Mouse (Mus musculus): Measurements from ENCODE around the gene Mal. TPM values are rescaled to one million over a fixed set of nuclear protein-coding genes. Genes with fewer than 3 reads are reported as not detected.
A peak's percentile ranks its signal among the peaks of the same experiment; 100 is the strongest.
"Not testable (repeated sequence)": the region's sequence is repeated elsewhere in the genome, so short reads cannot be mapped to it uniquely, and the experiment has no call there.

Mal gene
- polyA plus RNA-seq, 1 experiment = 0.55 TPM

DNA sequence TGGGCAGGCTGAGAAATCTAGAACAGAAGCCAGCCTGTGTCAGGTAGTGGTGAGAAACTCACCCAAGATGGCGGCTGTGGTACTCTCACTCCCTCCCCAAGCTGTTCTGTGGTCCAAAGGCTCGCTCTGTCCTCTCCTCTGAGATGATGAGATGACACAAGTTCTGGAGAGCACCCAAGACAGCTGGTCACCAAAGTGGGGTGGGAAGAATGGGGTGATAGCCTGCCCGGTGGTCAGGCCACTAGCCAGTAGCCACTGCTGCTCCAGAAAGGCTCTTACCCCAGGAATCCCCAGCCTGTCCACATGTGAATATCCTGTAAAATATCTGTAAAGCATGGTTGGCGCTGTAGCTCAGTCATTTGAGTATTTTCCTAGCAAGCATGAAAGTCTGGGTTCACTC lies 44.2 kb downstream of the Mal start:
- H3K4me3 ChIP-seq (replicated peaks; ENCODE audit: control insufficient read depth, low read depth, low read length) = no peak overlapping the region
- no peak for TF ChIP-seq CTCF (IDR thresholded peaks at IDR 0.05; ENCODE audit: control insufficient read depth, insufficient read depth, low read length)
- no peak for TF ChIP-seq POLR2A (IDR thresholded peaks at IDR 0.05; ENCODE audit: borderline replicate concordance, control insufficient read depth, low read depth, low read length)
- H3K4me1 ChIP-seq (ENCODE audit: control insufficient read depth, insufficient read depth, low read length) = no peaks in the 10 kb centered on the region
- no peak overlapping the region for H3K27ac ChIP-seq (ENCODE audit: control insufficient read depth, insufficient read depth, low read depth, low read length, poor library complexity)
- 86% methylated on average over 4 of the region's 4 CpGs for WGBS

DNA sequence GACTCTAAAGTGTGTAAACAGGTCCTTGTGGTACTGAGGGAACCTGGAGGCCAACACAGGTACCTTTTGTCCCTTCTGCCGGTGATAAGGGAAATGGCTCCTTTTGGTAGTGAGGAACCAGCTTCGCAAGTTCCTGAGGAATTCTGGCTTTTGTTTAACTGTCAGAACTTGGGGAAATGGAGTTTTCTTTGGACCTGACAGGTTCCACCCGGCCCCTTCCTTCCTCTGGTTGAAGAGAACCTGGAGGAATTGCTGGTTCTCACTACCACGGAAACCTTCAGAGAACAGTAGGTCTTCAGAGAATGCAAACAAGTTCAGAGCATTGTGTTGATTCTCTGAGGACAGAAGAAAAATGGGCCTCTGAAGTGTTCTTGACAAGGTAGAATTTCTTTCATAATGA lies 45.1 kb downstream of the Mal start:
- Histone ChIP-seq H3K4me3 (replicated peaks; ENCODE audit: control insufficient read depth, low read depth, low read length) (no peak overlapping the region), H3K4me1 (ENCODE audit: control insufficient read depth, insufficient read depth, low read length) (no peaks in the 10 kb centered on the region), H3K27ac (ENCODE audit: control insufficient read depth, insufficient read depth, low read depth, low read length, poor library complexity) (no peak overlapping the region)
- WGBS = 45% methylated on average over 4 of the region's 4 CpGs
- TF ChIP-seq CTCF (IDR thresholded peaks at IDR 0.05; ENCODE audit: control insufficient read depth, insufficient read depth, low read length) (no peak), POLR2A (IDR thresholded peaks at IDR 0.05; ENCODE audit: borderline replicate concordance, control insufficient read depth, low read depth, low read length) (no peak)

DNA sequence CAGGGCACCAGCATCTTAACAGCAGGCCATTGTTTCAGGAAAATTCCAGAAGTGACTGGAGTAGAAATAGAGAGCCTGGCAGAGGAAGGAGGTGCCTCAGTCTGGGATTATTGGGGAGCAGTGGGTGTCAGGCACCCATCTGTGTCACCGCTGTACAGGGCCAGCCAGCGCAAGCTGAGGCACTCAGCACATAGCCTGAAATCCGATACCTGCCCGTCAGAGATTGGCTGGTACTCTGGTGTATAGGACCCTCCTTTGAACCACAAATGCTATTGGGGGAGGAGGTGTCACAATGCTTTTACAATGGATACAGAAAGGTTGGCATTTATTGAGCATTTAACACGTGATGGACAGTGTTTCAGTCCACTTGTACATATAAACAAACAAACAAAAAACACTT lies 47.5 kb downstream of the Mal start:
- WGBS = 57% methylated on average over 5 of the region's 5 CpGs
- no peak for TF ChIP-seq POLR2A (IDR thresholded peaks at IDR 0.05; ENCODE audit: borderline replicate concordance, control insufficient read depth, low read depth, low read length)
- no peak for TF ChIP-seq CTCF (IDR thresholded peaks at IDR 0.05; ENCODE audit: control insufficient read depth, insufficient read depth, low read length)
- no peak overlapping the region for H3K27ac ChIP-seq (ENCODE audit: control insufficient read depth, insufficient read depth, low read depth, low read length, poor library complexity)
- no peak overlapping the region for H3K4me3 ChIP-seq (replicated peaks; ENCODE audit: control insufficient read depth, low read depth, low read length)
- no peaks in the 10 kb centered on the region for H3K4me1 ChIP-seq (ENCODE audit: control insufficient read depth, insufficient read depth, low read length)

DNA sequence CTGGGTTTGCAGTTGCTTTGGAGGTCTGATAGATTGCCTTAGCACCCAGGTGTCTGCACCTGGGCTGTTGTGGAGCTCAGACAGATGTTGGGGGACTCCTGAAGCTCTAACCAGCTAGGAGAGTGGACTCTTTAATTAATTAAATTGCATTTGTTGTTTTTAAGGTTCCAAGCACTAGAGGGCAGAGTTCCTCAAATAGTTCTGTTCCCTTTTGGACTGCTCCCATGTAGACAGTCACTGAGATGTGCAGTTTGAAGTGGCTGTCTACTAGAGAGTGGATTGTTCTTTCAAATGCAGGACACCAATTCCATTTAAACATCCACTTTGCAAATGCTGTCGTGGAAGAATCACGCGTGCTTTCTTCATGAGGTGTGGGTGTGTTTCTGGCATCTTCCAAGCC lies 48.3 kb downstream of the Mal start:
- Histone ChIP-seq H3K4me3 (replicated peaks; ENCODE audit: control insufficient read depth, low read depth, low read length) (no peak overlapping the region), H3K27ac (ENCODE audit: control insufficient read depth, insufficient read depth, low read depth, low read length, poor library complexity) (no peak overlapping the region), H3K4me1 (ENCODE audit: control insufficient read depth, insufficient read depth, low read length) (no peaks in the 10 kb centered on the region)
- WGBS = 45% methylated on average over 3 of the region's 3 CpGs
- TF ChIP-seq CTCF (IDR thresholded peaks at IDR 0.05; ENCODE audit: control insufficient read depth, insufficient read depth, low read length) (no peak), POLR2A (IDR thresholded peaks at IDR 0.05; ENCODE audit: borderline replicate concordance, control insufficient read depth, low read depth, low read length) (no peak)

DNA sequence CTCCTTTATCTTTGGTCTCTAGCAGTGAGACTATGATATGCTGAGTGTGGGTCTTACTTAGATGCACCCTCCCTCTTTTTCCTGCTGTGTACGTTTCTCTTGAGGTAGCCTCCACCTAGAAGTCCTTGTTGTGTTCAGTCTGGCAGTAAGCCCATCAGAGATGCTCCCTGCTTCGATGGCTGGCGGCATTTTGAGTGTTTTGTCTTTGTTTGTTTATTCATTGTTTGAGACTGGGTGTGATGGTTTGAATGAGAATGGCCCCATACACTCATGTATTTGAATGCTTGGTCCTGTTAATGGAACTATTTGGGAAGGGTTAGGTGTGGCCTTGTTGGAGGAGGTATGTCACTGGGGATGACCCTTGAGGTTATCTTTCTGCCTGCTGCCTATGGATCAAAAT lies 51.3 kb downstream of the Mal start:
- no peak overlapping the region for H3K27ac ChIP-seq (ENCODE audit: control insufficient read depth, insufficient read depth, low read depth, low read length, poor library complexity)
- H3K4me1 ChIP-seq (ENCODE audit: control insufficient read depth, insufficient read depth, low read length) = no peaks in the 10 kb centered on the region
- WGBS = 80% methylated on average over 3 of the region's 3 CpGs
- no peak overlapping the region for H3K4me3 ChIP-seq (replicated peaks; ENCODE audit: control insufficient read depth, low read depth, low read length)
- TF ChIP-seq POLR2A (IDR thresholded peaks at IDR 0.05; ENCODE audit: borderline replicate concordance, control insufficient read depth, low read depth, low read length) = no peak
- TF ChIP-seq CTCF (IDR thresholded peaks at IDR 0.05; ENCODE audit: control insufficient read depth, insufficient read depth, low read length) = no peak

DNA sequence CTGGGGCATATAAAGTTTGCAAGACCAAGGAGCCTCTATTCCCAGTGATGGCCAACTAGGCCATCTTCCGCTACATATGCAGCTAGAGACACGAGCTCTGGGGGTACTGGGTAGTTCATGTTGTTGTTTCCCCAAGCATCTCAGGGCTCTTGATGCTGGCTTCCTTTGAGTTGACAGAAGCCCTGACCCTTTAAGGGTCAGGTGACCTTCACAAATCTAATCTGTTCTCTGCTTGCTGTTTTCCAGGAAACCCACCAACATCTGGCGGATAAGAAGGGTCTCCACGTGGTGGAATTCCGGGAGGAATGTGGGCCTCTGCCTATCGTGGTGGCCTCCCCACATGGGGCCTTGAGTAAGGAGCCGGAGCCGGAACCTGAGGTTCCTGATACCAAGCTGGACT lies 53.1 kb downstream of the Mal start:
- H3K27ac ChIP-seq (ENCODE audit: control insufficient read depth, insufficient read depth, low read depth, low read length, poor library complexity); H3K4me1 ChIP-seq (ENCODE audit: control insufficient read depth, insufficient read depth, low read length); H3K4me3 ChIP-seq (replicated peaks; ENCODE audit: control insufficient read depth, low read depth, low read length): not testable (repeated sequence)
- WGBS = 79% methylated on average over 7 of the region's 8 CpGs

DNA sequence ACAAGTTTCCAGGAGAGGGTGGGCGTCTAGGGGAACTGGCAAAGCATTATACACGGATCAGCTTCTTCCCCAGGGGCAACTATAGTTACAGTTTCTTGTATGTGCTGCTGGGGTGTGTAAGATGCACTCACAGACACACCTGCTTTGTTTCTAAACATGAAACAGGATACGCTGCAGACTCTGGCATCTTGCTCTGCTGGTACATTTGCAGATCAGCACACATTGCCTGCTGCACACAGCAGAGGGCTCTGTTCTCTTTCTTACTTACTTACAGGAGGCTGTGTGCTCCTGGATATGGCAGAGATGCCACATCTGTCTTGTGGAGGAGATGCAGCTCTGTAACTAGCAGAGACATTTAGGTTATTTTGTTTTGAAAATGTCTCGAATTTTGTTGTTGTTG lies 65.7 kb downstream of the Mal start:
- Histone ChIP-seq H3K27ac (ENCODE audit: control insufficient read depth, insufficient read depth, low read depth, low read length, poor library complexity) (no peak overlapping the region), H3K4me1 (ENCODE audit: control insufficient read depth, insufficient read depth, low read length) (peaks cover 3% of the 10 kb centered on the region; the same call in 1 of the 2 replicates), H3K4me3 (replicated peaks; ENCODE audit: control insufficient read depth, low read depth, low read length) (no peak overlapping the region)
- TF ChIP-seq CTCF (IDR thresholded peaks at IDR 0.05; ENCODE audit: control insufficient read depth, insufficient read depth, low read length) = no peak
- 38% methylated on average over 4 of the region's 4 CpGs for WGBS

DNA sequence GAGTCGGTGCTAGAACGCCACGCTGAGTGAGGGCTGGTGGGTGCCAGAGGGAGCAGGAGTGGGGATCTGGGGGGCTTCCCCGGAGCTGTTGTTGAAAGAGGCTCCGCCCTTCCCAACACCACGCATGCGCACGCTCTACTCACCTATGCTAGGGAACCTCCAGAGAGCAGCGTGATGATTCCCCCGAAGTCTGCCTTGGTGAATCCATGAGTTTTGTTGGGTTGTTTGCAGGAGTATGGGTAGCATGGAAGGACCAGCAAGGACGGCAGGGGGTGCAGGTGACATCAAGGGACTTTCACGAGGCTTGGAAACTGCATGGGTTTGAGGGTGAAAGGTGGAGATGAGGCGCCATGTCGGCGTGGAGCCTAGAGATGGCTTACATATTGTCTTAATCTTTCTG lies 66.3 kb downstream of the Mal start:
- WGBS = 53% methylated on average over 15 of the region's 15 CpGs
- no peak for TF ChIP-seq CTCF (IDR thresholded peaks at IDR 0.05; ENCODE audit: control insufficient read depth, insufficient read depth, low read length)
- no peak for TF ChIP-seq POLR2A (IDR thresholded peaks at IDR 0.05; ENCODE audit: borderline replicate concordance, control insufficient read depth, low read depth, low read length)
- H3K4me1 ChIP-seq (ENCODE audit: control insufficient read depth, insufficient read depth, low read length) = peaks cover 3% of the 10 kb centered on the region; the same call in 1 of the 2 replicates
- H3K4me3 ChIP-seq (replicated peaks; ENCODE audit: control insufficient read depth, low read depth, low read length) = peak overlapping the region; percentile 24
- no peak overlapping the region for H3K27ac ChIP-seq (ENCODE audit: control insufficient read depth, insufficient read depth, low read depth, low read length, poor library complexity)

DNA sequence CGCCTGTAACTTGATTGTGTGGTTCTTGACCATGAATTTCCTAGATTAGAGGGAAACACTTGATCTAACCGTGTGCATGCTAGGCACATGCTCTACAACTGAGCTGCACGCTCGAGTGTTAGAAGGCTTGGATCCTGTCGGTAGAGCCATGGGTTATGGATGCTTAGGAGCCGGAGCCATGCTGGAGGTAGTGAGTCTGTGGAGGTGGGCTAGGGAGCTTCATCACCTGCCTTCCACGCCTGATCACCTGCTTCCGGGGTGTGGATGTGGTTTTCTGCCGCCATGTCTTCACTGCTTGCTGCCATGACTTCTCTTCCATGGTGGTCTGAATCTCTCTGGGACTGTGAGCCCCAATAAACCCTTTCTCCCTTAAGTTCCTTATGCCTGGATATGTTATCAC lies 67.6 kb downstream of the Mal start:
- Histone ChIP-seq H3K27ac (ENCODE audit: control insufficient read depth, insufficient read depth, low read depth, low read length, poor library complexity) (no peak overlapping the region), H3K4me3 (replicated peaks; ENCODE audit: control insufficient read depth, low read depth, low read length) (no peak overlapping the region), H3K4me1 (ENCODE audit: control insufficient read depth, insufficient read depth, low read length) (peaks cover 3% of the 10 kb centered on the region; the same call in 1 of the 2 replicates)
- WGBS = 81% methylated on average over 9 of the region's 9 CpGs
- TF ChIP-seq CTCF (IDR thresholded peaks at IDR 0.05; ENCODE audit: control insufficient read depth, insufficient read depth, low read length) = no peak
- no peak for TF ChIP-seq POLR2A (IDR thresholded peaks at IDR 0.05; ENCODE audit: borderline replicate concordance, control insufficient read depth, low read depth, low read length)

All from bone marrow, adult 2 months (tissue).